Mouse (Mus musculus) c-Kit-negative CD71-positive TER-119-positive erythroid progenitor cells, embryonic 14.5 days (primary cell): Measurements from ENCODE around the gene Myd88.

Experiments
- DNase-seq: peaks from one replicate; pipeline ENCODE4 v3.0.0-alpha.2; 2013; ENCODE audit warnings: low read depth, low spot score

Gene Myd88

GRCm38 (mm10) chr9:119297696-119298095, 43.5 kb downstream of the Myd88 start:
- no peak for DNase-seq

- DNase-seq: no peak
These were observed 50.4 kb downstream of the Myd88 start for GRCm38 (mm10) chr9:119290791-119291190.
